Mouse (Mus musculus): ENCODE data around the gene Ankrd39. TPM values are rescaled to one million over a fixed set of nuclear protein-coding genes. Genes with fewer than 3 reads are reported as not detected.

Ankrd39 gene
- polyA plus RNA-seq, 1 experiment from 2014 or later = 24.5 TPM

- 60% methylated on average over 5 of the region's 5 CpGs for WGBS
- Histone ChIP-seq H3K4me3 (peak overlapping the region; percentile 42; the same call in 1 of the 2 replicates), H3K27ac (peak overlapping the region; percentile 92), H3K27me3 (ENCODE audit: insufficient read depth, poor library complexity, severe bottlenecking) (no peaks in the 10 kb centered on the region), H3K4me1 (peaks cover 94% of the 10 kb centered on the region), H3K36me3 (no peaks in the 10 kb centered on the region), H3K9me3 (no peaks in the 10 kb centered on the region)
- DNase-seq (ENCODE audit: low spot score) = no peak
Measured at GRCm38 (mm10) chr1:36581260-36581659, 34.0 kb upstream of the Ankrd39 start.

GRCm38 (mm10) chr1:36580384-36581207 is 33.4 kb upstream of the Ankrd39 start:
- Histone ChIP-seq H3K36me3 (no peaks in the 10 kb centered on the region), H3K4me1 (peaks cover 94% of the 10 kb centered on the region), H3K9me3 (no peaks in the 10 kb centered on the region), H3K27me3 (ENCODE audit: insufficient read depth, poor library complexity, severe bottlenecking) (no peaks in the 10 kb centered on the region), H3K4me3 (peak overlapping the region; percentile 42), H3K27ac (peak overlapping the region; percentile 92)
- DNase-seq (ENCODE audit: low spot score) = peak; percentile 91
- WGBS = 1% methylated on average over 17 of the region's 17 CpGs

GRCm38 (mm10) chr1:36579974-36580383 is 32.7 kb upstream of the Ankrd39 start:
- no peak for DNase-seq (ENCODE audit: low spot score)
- Histone ChIP-seq H3K36me3 (no peaks in the 10 kb centered on the region), H3K4me3 (peak overlapping the region; percentile 42), H3K4me1 (peaks cover 94% of the 10 kb centered on the region), H3K27me3 (ENCODE audit: insufficient read depth, poor library complexity, severe bottlenecking) (no peaks in the 10 kb centered on the region), H3K9me3 (no peaks in the 10 kb centered on the region), H3K27ac (peak overlapping the region; percentile 92)
- 36% methylated on average over 6 of the region's 6 CpGs for WGBS

DNA sequence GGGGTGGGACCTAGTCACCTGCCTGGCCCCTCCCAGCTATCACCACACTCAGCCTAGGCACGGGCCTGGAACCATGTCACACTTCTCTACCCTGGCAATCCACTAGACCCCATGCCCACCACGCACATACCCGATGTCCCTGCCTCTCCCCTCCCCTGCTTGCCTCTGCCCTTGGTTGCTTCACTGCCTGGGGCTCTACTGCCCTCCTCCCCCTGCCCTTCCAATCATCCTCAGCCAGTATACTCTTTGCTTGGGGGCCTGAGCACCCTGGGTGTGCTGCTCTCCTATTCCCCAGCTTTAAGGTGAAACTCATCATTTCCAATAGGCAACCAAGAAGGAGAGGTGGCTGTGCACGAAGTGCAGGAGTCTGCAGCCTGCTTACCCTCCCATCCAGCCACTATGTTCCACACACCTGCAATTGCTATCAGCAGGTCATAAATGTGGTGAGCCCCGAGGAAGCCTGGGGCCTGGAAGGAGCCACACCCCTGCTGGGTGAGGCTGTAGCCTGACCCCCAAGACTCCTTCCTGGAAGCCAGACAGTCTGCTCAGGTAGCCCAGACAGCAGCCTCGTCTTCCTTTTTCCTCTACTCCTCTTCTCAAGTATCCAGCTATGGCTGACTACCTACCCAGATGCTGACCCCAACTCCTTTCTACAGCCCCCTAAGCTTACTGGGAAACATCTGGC is 29.9 kb upstream of the Ankrd39 start:
- no peak for DNase-seq (ENCODE audit: low spot score)
- Histone ChIP-seq H3K4me3 (no peak overlapping the region), H3K36me3 (no peaks in the 10 kb centered on the region), H3K27ac (peak overlapping the region; percentile 44; the same call in 1 of the 2 replicates), H3K4me1 (peaks cover 83% of the 10 kb centered on the region), H3K27me3 (ENCODE audit: insufficient read depth, poor library complexity, severe bottlenecking) (no peaks in the 10 kb centered on the region), H3K9me3 (no peaks in the 10 kb centered on the region)
- 50% methylated on average over 6 of the region's 6 CpGs for WGBS

DNA sequence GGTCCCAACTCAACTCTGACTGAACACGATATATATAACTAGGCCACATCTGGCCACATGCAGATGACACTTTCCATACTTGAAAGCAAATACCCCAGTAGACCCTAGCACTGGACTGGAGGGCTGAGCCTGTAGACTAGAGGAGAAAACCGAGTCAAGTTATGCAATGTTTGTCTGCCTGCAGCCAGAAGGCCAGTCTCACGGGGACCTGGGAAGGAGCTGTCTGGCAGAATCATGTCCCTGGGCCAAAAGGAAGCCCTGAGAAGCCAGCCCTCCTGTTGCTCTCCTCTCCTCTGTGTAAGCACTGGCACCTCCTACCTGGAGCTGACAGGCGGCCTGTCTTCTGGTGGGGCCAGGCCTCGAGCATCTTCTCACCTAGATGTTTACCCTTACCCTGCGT is 28.1 kb upstream of the Ankrd39 start:
- H3K36me3 ChIP-seq = no peaks in the 10 kb centered on the region
- H3K27me3 ChIP-seq (ENCODE audit: insufficient read depth, poor library complexity, severe bottlenecking) = no peaks in the 10 kb centered on the region
- no peak for DNase-seq (ENCODE audit: low spot score)
- no peak overlapping the region for H3K4me3 ChIP-seq
- 53% methylated on average over 6 of the region's 6 CpGs for WGBS
- peaks cover 82% of the 10 kb centered on the region for H3K4me1 ChIP-seq
- H3K9me3 ChIP-seq = no peaks in the 10 kb centered on the region
- H3K27ac ChIP-seq = 0 out of 2 replicates have a peak overlapping the region, but pooled peaks have one; percentile 53

DNA sequence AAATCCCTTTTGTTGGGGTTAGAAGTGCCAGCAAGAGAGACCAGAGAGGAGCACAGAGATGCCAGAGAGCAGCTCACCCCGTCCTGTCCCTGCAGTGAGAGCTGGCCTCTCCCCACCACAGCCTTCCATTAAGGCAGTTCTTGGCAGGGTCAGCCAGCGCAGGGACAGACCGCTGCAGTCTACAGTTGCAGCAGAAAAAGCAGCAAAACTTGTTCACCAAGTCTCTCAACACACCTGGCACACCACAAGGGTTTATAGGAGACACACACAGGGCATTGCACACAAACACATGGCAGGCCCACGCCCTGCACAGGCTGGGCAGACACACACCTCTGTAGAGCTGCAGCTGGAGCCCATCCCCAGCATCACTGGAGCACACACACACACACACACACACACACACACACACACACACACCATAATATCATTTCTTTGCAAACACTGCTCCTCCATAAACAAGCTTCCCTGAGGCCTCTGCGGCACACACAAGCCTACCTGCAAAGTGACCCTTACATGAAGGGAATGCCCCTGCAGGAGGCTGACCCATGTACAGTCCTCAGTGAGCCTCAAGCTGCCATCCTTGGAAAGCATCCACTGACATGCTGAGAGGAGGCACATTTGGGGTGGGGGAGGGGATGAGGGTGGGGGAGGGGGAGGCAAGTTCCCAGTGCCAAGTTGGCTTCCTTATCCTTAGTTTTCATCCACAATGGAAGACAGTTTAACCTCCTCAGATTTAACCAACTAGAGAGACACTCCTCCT is 27.1 kb upstream of the Ankrd39 start:
- H3K4me3 ChIP-seq = no peak overlapping the region
- peak overlapping the region; percentile 12; the same call in 1 of the 2 replicates for H3K27ac ChIP-seq
- no peaks in the 10 kb centered on the region for H3K27me3 ChIP-seq (ENCODE audit: insufficient read depth, poor library complexity, severe bottlenecking)
- no peaks in the 10 kb centered on the region for H3K9me3 ChIP-seq
- 80% methylated on average over 5 of the region's 5 CpGs for WGBS
- H3K4me1 ChIP-seq = peaks cover 82% of the 10 kb centered on the region
- no peaks in the 10 kb centered on the region for H3K36me3 ChIP-seq
- DNase-seq (ENCODE audit: low spot score) = no peak

DNA sequence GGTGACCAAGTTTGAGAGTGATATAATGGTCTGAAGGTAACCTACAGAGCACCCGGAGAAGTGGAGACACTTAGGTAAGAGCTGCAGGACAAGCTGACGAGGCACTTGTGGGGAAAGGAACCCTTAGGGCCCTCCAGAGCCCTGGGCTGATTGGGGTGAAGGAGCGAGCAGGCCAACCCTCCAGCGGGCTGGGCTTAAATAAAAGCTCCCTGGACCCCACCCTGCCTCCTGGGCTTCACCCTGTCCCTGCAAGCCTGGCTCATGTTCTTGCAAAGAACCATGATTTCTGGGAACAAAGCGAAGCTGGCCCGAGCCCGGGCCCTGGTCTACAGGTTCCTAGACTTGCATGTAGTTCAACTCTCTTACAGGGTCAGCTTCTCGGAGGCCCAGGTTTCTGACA is 26.3 kb upstream of the Ankrd39 start:
- Histone ChIP-seq H3K36me3 (no peaks in the 10 kb centered on the region), H3K4me1 (peaks cover 80% of the 10 kb centered on the region), H3K27ac (no peak overlapping the region; the same call in 1 of the 2 replicates), H3K4me3 (no peak overlapping the region), H3K27me3 (ENCODE audit: insufficient read depth, poor library complexity, severe bottlenecking) (no peaks in the 10 kb centered on the region), H3K9me3 (no peaks in the 10 kb centered on the region)
- 86% methylated on average over 8 of the region's 8 CpGs for whole genome bisulfite sequencing
- DNase-seq (ENCODE audit: low spot score) = no peak

DNA sequence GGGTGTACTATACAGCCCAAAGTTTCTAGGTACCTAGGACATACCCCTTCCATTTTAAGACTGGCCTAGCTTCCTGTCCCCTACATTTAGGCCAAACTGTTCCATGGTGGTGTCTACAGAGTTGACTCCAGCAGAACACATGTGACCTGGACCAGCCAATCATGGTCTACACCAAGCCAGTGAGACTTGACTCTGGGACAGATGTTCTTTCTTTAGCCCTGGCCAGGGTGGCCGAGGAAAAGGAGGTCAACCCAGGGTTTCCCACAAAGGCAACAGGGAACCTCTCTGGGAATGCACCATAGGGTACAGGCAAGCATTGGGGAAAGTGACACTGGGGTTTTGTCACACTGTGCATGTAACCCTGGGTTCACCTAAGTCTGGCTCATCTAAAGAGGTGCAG is 25.5 kb upstream of the Ankrd39 start:
- Histone ChIP-seq H3K27ac (0 out of 2 replicates have a peak overlapping the region, but pooled peaks have one; percentile 17), H3K4me3 (no peak overlapping the region), H3K27me3 (ENCODE audit: insufficient read depth, poor library complexity, severe bottlenecking) (no peaks in the 10 kb centered on the region), H3K4me1 (peaks cover 80% of the 10 kb centered on the region), H3K9me3 (no peaks in the 10 kb centered on the region), H3K36me3 (no peaks in the 10 kb centered on the region)
- DNase-seq (ENCODE audit: low spot score) = no peak
- WGBS = 63% methylated on average over 1 of the region's 1 CpGs

GRCm38 (mm10) chr1:36572140-36572700 is 25.0 kb upstream of the Ankrd39 start:
- no peak for DNase-seq (ENCODE audit: low spot score)
- H3K27me3 ChIP-seq (ENCODE audit: insufficient read depth, poor library complexity, severe bottlenecking) = no peaks in the 10 kb centered on the region
- H3K4me1 ChIP-seq = peaks cover 75% of the 10 kb centered on the region
- H3K36me3 ChIP-seq = no peaks in the 10 kb centered on the region
- whole genome bisulfite sequencing = 66% methylated on average over 2 of the region's 2 CpGs
- H3K27ac ChIP-seq = 0 out of 2 replicates have a peak overlapping the region, but pooled peaks have one; percentile 56
- no peak overlapping the region for H3K4me3 ChIP-seq
- H3K9me3 ChIP-seq = no peaks in the 10 kb centered on the region

DNA sequence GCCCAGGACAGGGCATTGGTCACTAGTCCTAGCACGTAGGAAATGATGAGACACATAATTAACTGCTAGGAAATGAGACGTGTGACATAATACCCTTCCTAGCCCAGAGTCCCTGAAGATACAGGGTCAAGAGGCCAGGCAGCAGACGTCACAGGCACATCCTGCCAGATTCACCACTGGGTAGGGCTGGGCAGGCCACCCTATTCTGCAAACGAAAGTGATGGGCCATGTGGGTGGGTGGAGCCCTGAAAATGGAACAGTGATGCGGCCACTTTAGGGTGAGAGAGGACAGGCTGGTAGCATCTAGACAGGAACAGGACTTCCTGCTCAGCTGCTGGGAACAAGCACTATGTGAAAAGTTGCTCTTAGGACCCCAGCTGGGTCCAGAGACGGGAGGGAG is 24.4 kb upstream of the Ankrd39 start:
- H3K36me3 ChIP-seq = no peaks in the 10 kb centered on the region
- peaks cover 75% of the 10 kb centered on the region for H3K4me1 ChIP-seq
- 37% methylated on average over 6 of the region's 6 CpGs for WGBS
- H3K4me3 ChIP-seq = no peak overlapping the region
- H3K27me3 ChIP-seq (ENCODE audit: insufficient read depth, poor library complexity, severe bottlenecking) = no peaks in the 10 kb centered on the region
- DNase-seq (ENCODE audit: low spot score) = no peak
- no peaks in the 10 kb centered on the region for H3K9me3 ChIP-seq
- H3K27ac ChIP-seq = peak overlapping the region; percentile 56

GRCm38 (mm10) chr1:36570320-36570719 is 23.1 kb upstream of the Ankrd39 start:
- Histone ChIP-seq H3K36me3 (no peaks in the 10 kb centered on the region), H3K9me3 (no peaks in the 10 kb centered on the region), H3K27ac (peak overlapping the region; percentile 60; the same call in 1 of the 2 replicates), H3K4me3 (no peak overlapping the region), H3K27me3 (ENCODE audit: insufficient read depth, poor library complexity, severe bottlenecking) (no peaks in the 10 kb centered on the region), H3K4me1 (peaks cover 69% of the 10 kb centered on the region)
- no peak for DNase-seq (ENCODE audit: low spot score)
- 94% methylated on average over 5 of the region's 5 CpGs for WGBS

- no peaks in the 10 kb centered on the region for H3K36me3 ChIP-seq
- H3K4me1 ChIP-seq = peaks cover 72% of the 10 kb centered on the region
- H3K27ac ChIP-seq = peak overlapping the region; percentile 60
- H3K4me3 ChIP-seq = no peak overlapping the region
- no peaks in the 10 kb centered on the region for H3K9me3 ChIP-seq
- H3K27me3 ChIP-seq (ENCODE audit: insufficient read depth, poor library complexity, severe bottlenecking) = no peaks in the 10 kb centered on the region
- DNase-seq (ENCODE audit: low spot score) = no peak
- 62% methylated on average over 7 of the region's 7 CpGs for WGBS
Measured at GRCm38 (mm10) chr1:36569694-36570276, 22.5 kb upstream of the Ankrd39 start.
